Mouse (Mus musculus) forebrain, embryonic 14.5 days (tissue): ENCODE results near the gene Gnb1. TPM values are rescaled to one million over a fixed set of nuclear protein-coding genes. Genes with fewer than 3 reads are reported as not detected.
A peak's percentile ranks its signal among the peaks of the same experiment; 100 is the strongest.

Source experiments
- ATAC-seq: fragments of 200-750 bp; cut with Nextera tagmentation; 2 replicates; pipeline ENCODE4 v1.8.0; 2017; ENCODE audit warnings: mild to moderate bottlenecking, moderate library complexity
- DNase-seq: peaks from one replicate; pipeline ENCODE4 v3.0.0-alpha.2; 2015; ENCODE audit warnings: low spot score
- H3K27ac ChIP-seq: fragments of 300-500 bp; sonication (generic); 2 replicates; pipeline ENCODE4 v1.5.1; 2014; ENCODE audit warnings: low read depth, mild to moderate bottlenecking, control low read depth, low read length, moderate library complexity
- H3K27me3 ChIP-seq: fragments of 300-500 bp; sonication (generic); replicated peaks from 2 replicates; pipeline ENCODE4 v1.6.1; 2014; ENCODE audit warnings: low read length, control low read depth, mixed read lengths; ENCODE audit not compliant: control insufficient read depth, insufficient read depth
- H3K36me3 ChIP-seq: fragments of 300-500 bp; sonication (generic); 2 replicates; pipeline ENCODE4 v1.6.1; 2014; ENCODE audit warnings: low read length, control low read depth; ENCODE audit not compliant: control insufficient read depth, insufficient read depth
- H3K4me1 ChIP-seq: fragments of 300-500 bp; sonication (generic); 2 replicates; pipeline ENCODE4 v1.6.1; 2014; ENCODE audit warnings: antibody characterized with exemption, low read length, control low read depth; ENCODE audit not compliant: control insufficient read depth, insufficient read depth
- H3K4me2 ChIP-seq: fragments of 300-500 bp; sonication (generic); 2 replicates; pipeline ENCODE4 v1.6.1; 2014; ENCODE audit warnings: mild to moderate bottlenecking, control low read depth, low read length
- H3K4me3 ChIP-seq: fragments of 300-500 bp; sonication (generic); 2 replicates; pipeline ENCODE4 v1.5.1; 2014; ENCODE audit warnings: low read depth, low read length, control low read depth
- H3K9ac ChIP-seq: fragments of 300-500 bp; sonication (generic); 2 replicates; pipeline ENCODE4 v1.6.1; 2014; ENCODE audit warnings: mild to moderate bottlenecking, low read length, control low read depth, moderate library complexity
- H3K9me3 ChIP-seq: fragments of 300-500 bp; sonication (generic); replicated peaks from 2 replicates; pipeline ENCODE4 v1.6.1; 2016; ENCODE audit warnings: low read length, control low read depth, mixed read lengths; ENCODE audit not compliant: control insufficient read depth
- WGBS: fragments of 180-500 bp; shearing (Covaris S2); extraction: QIAGEN DNeasy Blood & Tissue Kit; methylation state at CpG from one replicate; pipeline ENCODE4 v1.1.7; 2014; 5-methylcytosine and 5-hydroxymethylcytosine counted together
- polyA plus RNA-seq: library from polyadenylated mRNA; unstranded; fragments of >200 nt; fragmentation: Nextera tagmentation; extraction: Ambion mirVana; gene quantifications from 2 replicates; pipeline ENCODE4 v1.2.1, GENCODE M21; 2014

The Gnb1 gene
- 1,105 and 1,139 TPM in 2 replicates for polyA plus RNA-seq

DNA sequence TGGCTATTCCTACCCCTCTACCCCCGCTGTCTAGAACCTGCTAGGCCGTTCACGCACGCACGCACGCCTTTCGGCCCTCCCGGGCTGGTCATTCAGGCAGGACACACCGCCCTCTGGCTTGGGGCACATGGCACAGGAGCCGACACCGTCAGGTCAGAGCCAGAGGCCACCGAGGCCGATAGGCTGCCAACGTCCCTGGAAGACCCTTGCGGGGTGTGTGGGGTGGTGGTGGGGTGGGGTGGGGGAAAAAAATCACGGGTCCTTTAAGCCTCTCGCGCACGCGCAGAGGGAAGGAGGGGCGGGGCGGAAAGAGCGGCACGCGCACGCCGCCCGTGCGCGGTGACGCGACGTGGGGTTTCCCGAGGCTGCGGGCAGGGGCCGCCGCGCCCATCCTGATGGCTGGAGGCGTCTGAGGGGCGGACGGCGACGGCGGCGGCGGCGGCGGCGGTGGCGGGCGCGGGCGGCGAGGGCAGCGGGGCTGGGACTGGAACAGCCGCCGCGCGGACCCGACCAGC is at the start of gene Gnb1:
Gnb1 (plus strand) TSS at position 372 of the 515 bp plus-strand sequence.
- Histone ChIP-seq H3K27ac (peak within 1 kb of the TSS; percentile 94), H3K27me3 (no peaks in the 10 kb centered on the region), H3K9ac (peak within 1 kb of the TSS; percentile 100), H3K4me1 (peaks cover 32% of the 10 kb centered on the region), H3K4me2 (peak within 1 kb of the TSS; percentile 77), H3K9me3 (no peaks in the 10 kb centered on the region), H3K36me3 (no peaks in the 10 kb centered on the region), H3K4me3 (peak within 1 kb of the TSS; percentile 99)
- WGBS: under 1% methylated on average over 29 of the region's 60 CpGs
- DNase-seq (peak; percentile 93), ATAC-seq (peak; percentile 85)

DNA sequence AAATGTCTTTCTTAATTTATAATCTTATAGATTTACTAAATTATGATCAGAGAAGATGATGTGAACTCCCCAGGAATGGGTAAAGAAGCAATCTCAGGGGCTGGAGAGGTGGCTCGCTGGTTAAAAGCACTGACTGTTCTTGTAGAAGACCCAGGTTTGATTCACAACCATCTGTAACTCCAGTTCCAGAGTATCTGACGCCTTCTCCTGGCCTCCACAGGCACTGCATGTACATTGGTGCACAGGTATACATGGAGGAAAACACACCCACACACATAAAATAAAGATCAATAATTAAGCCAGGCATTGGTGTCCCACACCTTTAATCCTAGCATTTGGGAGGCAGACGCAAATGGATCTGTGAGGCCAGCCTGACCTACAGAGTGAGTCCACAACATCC is 48.4 kb upstream of the Gnb1 start:
- Histone ChIP-seq H3K27ac (no peak overlapping the region), H3K9me3 (no peaks in the 10 kb centered on the region), H3K27me3 (no peaks in the 10 kb centered on the region), H3K9ac (no peak overlapping the region), H3K4me1 (no peaks in the 10 kb centered on the region), H3K36me3 (no peaks in the 10 kb centered on the region), H3K4me3 (no peak overlapping the region), H3K4me2 (no peak overlapping the region)
- WGBS: 68% methylated on average over 3 of the region's 3 CpGs
- no peak for ATAC-seq
- DNase-seq: no peak

DNA sequence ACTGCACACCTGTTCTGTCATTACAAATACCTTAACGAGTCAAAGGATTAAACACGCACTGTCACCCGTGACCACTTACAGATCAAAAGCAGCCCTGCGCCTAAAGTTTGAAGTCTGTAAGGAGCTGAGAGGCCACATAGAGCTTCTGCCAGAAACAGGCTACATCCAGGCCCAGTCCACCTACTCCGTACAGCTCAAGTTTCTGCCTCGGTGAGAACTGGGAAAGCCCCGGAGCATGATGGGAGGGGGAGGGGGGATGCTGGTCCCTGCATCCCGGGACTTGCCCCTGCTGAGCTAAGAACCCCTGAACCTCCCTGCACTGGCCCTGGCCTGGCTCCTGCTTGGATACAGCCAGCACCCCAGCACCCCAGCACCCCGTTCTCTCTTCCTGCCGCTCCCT is 39.6 kb upstream of the Gnb1 start:
- Histone ChIP-seq H3K4me1 (no peaks in the 10 kb centered on the region), H3K4me2 (no peak overlapping the region)
- 31% methylated on average over 10 of the region's 10 CpGs for WGBS

DNA sequence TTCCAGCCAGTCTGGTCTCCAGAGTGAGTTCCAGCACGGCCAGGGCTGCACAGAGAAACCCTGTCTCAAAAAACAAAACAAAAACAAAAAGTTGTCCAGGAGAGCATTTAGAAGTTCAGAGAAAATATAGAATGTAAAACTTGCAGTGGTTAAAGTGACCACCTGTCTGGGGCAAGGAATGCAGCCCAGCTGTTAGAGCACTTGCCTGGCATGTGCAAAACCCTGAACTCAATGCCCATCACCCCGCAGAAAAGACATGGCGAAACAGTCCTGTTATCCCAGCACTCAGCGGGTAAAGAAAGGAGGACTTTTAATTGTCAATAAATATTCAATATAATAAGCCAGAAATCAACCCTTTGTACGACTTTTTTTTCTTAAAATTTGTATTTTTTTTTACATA is 32.6 kb upstream of the Gnb1 start:
- 85% methylated on average over 5 of the region's 5 CpGs for WGBS
- DNase-seq (no peak), ATAC-seq (no peak)
- H3K36me3 ChIP-seq: no peaks in the 10 kb centered on the region
- no peak overlapping the region for H3K4me2 ChIP-seq
- H3K9ac ChIP-seq: no peak overlapping the region
- no peaks in the 10 kb centered on the region for H3K4me1 ChIP-seq
- H3K9me3 ChIP-seq: no peaks in the 10 kb centered on the region
- H3K27me3 ChIP-seq: no peaks in the 10 kb centered on the region
- no peak overlapping the region for H3K27ac ChIP-seq
- no peak overlapping the region for H3K4me3 ChIP-seq

More for the DNA sequence above, 39.6 kb upstream of the Gnb1 start:
- Histone ChIP-seq H3K4me3 (no peak overlapping the region), H3K27me3 (no peaks in the 10 kb centered on the region), H3K9me3 (no peaks in the 10 kb centered on the region), H3K27ac (no peak overlapping the region), H3K9ac (no peak overlapping the region), H3K36me3 (no peaks in the 10 kb centered on the region)
- ATAC-seq (no peak), DNase-seq (peak; percentile 6)

DNA sequence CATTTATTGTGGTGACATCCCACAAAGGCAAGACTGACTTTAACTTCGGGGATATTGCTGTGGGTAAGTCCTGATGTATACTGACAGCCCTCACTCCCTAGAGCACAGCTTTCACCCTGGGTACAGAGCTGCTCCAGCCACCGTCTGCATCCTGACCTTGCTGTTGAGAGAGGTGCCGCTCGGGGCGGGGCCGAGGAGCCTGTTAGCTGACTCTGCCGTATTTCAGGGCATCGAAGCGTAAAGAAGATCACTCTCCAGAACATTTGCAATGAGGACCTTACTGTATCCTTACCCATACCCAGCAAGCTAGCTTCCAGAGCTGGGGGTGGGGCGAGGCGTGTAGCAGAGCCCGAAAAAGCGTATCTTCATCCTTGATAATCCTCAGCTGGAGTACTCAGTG is 28.1 kb upstream of the Gnb1 start:
- Histone ChIP-seq H3K4me1 (no peaks in the 10 kb centered on the region), H3K27ac (no peak overlapping the region), H3K4me3 (no peak overlapping the region), H3K9me3 (no peaks in the 10 kb centered on the region), H3K9ac (no peak overlapping the region), H3K4me2 (no peak overlapping the region), H3K36me3 (no peaks in the 10 kb centered on the region), H3K27me3 (no peaks in the 10 kb centered on the region)
- WGBS: 86% methylated on average over 13 of the region's 13 CpGs
- DNase-seq: no peak
- ATAC-seq: no peak

DNA sequence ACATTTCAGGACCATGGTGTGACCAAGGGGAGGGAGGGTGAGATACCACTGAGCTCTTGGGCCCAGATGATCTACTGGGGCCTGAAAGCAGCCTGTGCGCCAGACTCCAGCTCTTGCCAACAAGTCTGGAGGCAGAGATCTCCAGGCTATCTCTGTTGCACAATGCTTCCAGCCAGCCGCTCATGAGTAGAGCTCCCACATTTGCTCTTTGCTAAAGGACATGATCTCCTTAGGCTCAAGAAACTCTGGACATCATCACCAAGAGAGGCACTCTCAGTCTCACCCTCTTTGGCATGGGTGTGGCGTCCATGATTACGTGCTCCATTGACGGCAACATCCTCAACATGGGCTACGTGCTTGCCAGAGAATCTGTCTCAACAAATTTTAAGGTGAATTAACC is 27.6 kb upstream of the Gnb1 start:
- DNase-seq (no peak), ATAC-seq (no peak)
- Histone ChIP-seq H3K9me3 (no peaks in the 10 kb centered on the region), H3K27ac (no peak overlapping the region), H3K36me3 (no peaks in the 10 kb centered on the region), H3K9ac (no peak overlapping the region), H3K27me3 (no peaks in the 10 kb centered on the region), H3K4me1 (no peaks in the 10 kb centered on the region), H3K4me3 (no peak overlapping the region), H3K4me2 (no peak overlapping the region)
- 77% methylated on average over 6 of the region's 6 CpGs for WGBS

DNA sequence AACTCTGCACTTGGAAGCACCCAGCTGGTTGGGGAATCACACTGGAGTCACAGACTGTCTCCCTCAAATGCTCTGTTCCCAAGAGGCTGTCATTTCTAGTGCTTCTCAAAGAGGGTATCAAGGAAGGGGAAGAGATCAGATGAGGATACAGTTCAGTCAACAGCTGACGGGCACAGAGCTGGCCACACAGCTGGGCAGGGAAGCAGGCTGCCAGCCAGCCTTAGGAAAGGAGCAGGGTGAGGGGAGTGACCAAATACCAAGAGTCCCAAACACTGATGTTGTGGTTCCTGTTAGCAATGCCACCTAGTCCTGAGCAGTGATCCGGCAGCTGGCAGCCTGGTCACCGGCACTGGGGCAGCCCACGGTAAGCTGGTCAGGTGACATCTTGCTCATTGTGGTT is 27.1 kb upstream of the Gnb1 start:
- Histone ChIP-seq H3K27me3 (no peaks in the 10 kb centered on the region), H3K9me3 (no peaks in the 10 kb centered on the region), H3K4me3 (no peak overlapping the region), H3K4me1 (no peaks in the 10 kb centered on the region; the same call in 1 of the 2 replicates), H3K36me3 (no peaks in the 10 kb centered on the region), H3K9ac (no peak overlapping the region), H3K4me2 (no peak overlapping the region), H3K27ac (no peak overlapping the region)
- ATAC-seq (no peak), DNase-seq (no peak)
- WGBS: 83% methylated on average over 4 of the region's 4 CpGs

DNA sequence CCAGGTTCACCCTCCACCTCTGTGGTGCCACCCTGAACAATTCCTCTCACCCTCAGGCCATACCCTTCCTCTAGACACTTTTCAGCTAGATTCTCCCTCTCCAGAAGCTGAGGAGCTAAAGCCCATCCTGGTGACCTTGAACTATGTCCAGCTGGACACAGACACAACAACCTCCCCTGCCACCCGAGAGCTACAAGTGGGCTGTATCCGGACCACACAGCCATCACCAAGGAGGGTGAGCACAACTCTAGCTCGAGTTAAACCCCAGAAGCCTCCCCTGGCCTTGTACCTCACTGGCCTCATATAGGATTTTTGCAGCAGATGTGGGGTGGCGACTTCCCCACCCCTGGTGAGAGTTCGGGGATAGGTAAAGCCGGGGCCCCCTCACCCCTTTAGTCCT is 25.6 kb upstream of the Gnb1 start:
- no peak for DNase-seq
- H3K27me3 ChIP-seq: no peaks in the 10 kb centered on the region
- H3K4me1 ChIP-seq: no peaks in the 10 kb centered on the region; the same call in 1 of the 2 replicates
- no peak overlapping the region for H3K4me3 ChIP-seq
- H3K27ac ChIP-seq: no peak overlapping the region
- H3K9me3 ChIP-seq: no peaks in the 10 kb centered on the region
- no peaks in the 10 kb centered on the region for H3K36me3 ChIP-seq
- ATAC-seq: no peak
- H3K9ac ChIP-seq: no peak overlapping the region
- whole genome bisulfite sequencing: 85% methylated on average over 6 of the region's 6 CpGs
- H3K4me2 ChIP-seq: no peak overlapping the region

DNA sequence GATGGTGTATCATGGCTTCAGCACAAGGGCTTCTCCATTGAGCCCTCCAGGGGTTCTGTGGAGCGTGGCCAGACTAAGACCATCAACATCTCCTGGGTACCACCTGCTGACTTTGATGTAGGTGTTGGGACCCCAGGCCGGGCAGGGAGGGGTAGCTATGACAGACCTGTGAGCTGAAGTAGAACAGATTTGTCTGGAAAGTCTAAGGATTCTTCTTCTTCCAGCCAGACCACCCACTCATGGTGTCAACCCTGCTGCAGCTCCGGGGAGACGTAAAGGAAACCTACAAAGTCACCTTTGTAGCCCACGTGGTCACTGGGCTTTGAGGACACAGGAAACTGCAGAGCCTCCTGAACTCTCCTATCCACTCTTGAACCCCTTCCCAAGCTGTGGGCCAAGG is 25.1 kb upstream of the Gnb1 start:
- Histone ChIP-seq H3K9me3 (no peaks in the 10 kb centered on the region), H3K9ac (no peak overlapping the region), H3K36me3 (no peaks in the 10 kb centered on the region), H3K27me3 (no peaks in the 10 kb centered on the region), H3K4me2 (no peak overlapping the region), H3K4me1 (no peaks in the 10 kb centered on the region; the same call in 1 of the 2 replicates), H3K4me3 (no peak overlapping the region), H3K27ac (no peak overlapping the region)
- no peak for ATAC-seq
- WGBS: 87% methylated on average over 5 of the region's 5 CpGs
- no peak for DNase-seq
